Mouse (Mus musculus): ENCODE measurements at regions not wholly inside any gene's neighbourhood (a gene's known extent, or its start where the extent isn't known, plus 50 kb on each side); places are given as distances from the start of the nearest gene placed in this dataset. TPM values are rescaled to one million over a fixed set of nuclear protein-coding genes. Genes with fewer than 3 reads are reported as not detected.

GRCm38 (mm10) chr3:34860877-34861649 lies 210.9 kb downstream of the Sox2 start:
- no peak for DNase-seq (ENCODE audit: low spot score in 2 of 2)

DNA sequence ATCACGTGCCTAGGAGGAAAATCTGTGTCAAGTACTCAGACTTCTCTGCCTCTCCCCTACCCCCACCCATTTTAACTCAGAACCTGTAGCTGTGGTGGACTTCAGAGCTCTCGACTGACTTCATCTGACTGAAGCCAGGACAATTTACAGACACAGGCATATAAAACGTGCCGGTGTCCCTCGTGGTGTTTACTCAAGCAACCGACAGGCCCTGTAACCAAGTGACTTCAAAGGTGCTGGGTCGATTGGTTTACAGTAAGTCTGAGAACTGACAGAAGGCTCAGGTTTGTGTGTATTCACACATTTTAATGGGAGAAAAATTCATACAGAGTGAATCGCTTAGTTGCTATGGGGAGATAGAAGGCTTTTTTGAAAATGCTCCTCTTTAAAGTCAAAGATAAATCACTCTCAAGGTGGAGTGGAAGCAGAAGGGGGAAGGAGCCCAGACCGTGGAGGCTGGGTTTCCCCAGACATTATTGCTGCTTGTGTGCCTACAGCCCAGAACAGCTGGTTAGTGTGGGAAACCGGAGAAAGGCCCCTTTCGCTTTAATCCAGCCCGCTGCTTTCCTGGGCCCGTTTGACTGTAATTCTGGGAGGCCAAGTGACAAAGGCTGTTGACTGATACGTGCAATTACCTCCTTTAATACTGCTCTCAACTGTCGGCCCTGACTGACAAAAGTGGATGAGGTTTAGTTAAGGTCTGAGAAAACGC lies 218.6 kb downstream of the Sox2 start:
- DNase-seq (ENCODE audit: low spot score in 2 of 2): no peak

- DNase-seq (ENCODE audit: low spot score in 2 of 2): no peak
These were observed 219.7 kb downstream of the Sox2 start for GRCm38 (mm10) chr3:34869911-34870310.

- no peak for DNase-seq (ENCODE audit: low spot score in 2 of 2)
These were observed 234.9 kb downstream of the Sox2 start for GRCm38 (mm10) chr3:34885137-34885536.

- DNase-seq (ENCODE audit: low spot score in 2 of 2): no peak
These were observed 243.2 kb downstream of the Sox2 start for GRCm38 (mm10) chr3:34893381-34893780.

- DNase-seq (ENCODE audit: low spot score in 2 of 2): no peak
These were observed 252.9 kb downstream of the Sox2 start for GRCm38 (mm10) chr3:34903106-34903505.

DNA sequence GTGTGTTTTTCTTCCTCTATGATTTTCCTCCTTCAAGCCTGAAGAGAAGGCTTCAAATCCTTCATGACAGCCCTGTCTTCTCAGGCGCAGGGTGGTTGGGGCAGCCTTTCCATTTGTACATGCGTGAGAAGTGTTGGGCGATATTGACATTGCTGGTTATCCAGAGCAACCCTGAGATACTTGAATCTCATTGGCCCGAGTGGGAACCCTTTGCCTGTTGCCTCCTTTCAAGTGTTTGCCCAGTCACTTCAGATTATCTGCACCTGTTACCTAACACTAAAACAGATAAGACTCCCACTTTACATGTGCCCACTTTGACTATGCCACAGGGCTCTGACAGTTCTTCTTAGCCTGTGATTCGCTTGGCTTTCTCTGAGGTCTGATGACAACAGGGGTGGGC lies 258.3 kb downstream of the Sox2 start:
- DNase-seq (ENCODE audit: low spot score in 2 of 2): no peak

DNA sequence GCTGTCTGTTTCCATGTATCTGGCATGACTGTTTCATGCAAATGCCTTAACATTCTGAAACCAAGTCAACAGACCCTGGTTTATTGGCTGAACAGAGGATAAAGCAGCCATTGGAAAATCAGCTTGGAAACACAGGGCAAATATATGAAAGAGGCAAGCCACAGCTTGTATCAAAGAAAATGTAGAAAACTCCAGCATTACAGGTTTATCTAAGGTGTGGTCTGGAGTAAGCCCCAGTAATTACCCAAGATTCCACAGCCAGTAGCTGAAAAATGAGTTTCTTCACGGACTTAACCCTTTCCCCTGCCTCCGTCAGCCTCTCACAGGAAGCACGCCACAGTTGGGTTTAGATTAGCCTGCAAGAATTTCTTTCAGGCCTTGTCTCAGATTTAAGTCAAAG lies 259.1 kb downstream of the Sox2 start:
- DNase-seq (ENCODE audit: low spot score in 2 of 2): no peak

GRCm38 (mm10) chr3:34918326-34918932 lies 268.2 kb downstream of the Sox2 start:
- DNase-seq (ENCODE audit: low spot score in 2 of 2): no peak

DNA sequence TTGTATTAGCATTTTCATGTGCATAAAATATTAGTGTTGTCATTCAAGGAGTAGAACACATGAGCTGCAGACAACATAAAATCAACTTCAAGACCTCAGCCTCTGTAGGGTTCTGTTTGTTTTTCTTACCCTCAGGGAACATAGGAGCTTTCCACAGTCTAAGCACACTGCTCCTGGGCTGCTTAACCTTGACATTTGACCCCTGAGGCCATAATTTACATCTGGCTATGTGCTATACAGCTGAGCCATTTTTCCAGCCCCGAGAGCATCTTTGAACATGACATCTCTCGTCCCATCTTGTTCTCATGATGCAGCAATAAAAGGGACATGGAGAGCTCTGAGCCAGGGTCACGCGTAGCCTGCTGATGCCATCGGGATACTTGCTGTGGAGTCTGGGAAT lies 270.3 kb downstream of the Sox2 start:
- no peak for DNase-seq (ENCODE audit: low spot score in 2 of 2)

GRCm38 (mm10) chr3:34949867-34950266 lies 299.7 kb downstream of the Sox2 start:
- no peak for DNase-seq (ENCODE audit: low spot score in 2 of 2)

DNA sequence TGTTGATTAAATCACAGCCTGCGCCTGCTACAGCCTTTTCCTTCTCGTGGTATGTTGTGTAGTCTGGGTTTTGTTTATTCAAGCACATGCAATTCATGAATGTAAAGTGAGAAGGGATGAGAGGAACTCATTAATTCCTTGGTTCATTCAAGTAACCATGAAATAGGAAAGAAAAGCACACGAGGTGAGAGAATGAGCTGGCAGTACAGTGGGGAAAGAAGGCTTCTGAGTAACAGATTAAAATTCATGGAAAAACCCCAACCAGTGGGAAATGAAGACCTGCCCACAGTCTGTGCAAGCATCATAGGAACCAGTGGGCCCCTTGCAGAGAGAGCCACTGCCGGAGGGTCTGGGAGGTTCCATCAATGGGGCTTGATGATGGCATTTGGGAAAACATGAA lies 306.0 kb downstream of the Sox2 start:
- DNase-seq (ENCODE audit: low spot score in 2 of 2): no peak

DNA sequence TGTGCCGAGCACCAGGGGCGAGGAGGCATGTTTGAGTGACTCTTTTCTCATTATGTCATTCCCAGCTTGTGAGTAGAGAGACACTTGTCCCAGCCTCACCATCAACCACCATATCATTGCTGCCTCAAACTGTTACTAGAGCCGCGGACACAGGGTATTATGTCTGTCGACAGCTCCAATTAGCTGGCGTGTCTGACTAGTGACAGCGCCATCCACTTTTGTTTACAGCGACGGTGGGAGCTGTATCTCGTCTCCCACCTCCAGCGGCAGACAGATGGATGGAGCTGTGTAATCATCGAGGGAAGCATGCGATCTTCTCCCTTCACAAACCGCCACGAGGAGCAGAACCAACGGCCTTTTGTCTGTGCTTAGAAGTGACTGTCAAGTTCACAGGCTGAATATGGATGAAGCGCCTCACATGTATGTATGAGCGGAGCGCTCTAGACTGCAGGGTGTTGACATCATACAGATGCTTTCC lies 308.9 kb downstream of the Sox2 start:
- no peak for DNase-seq (ENCODE audit: low spot score in 2 of 2)

GRCm38 (mm10) chr3:34966442-34966841 lies 316.2 kb downstream of the Sox2 start:
- no peak for DNase-seq (ENCODE audit: low spot score in 2 of 2)

DNA sequence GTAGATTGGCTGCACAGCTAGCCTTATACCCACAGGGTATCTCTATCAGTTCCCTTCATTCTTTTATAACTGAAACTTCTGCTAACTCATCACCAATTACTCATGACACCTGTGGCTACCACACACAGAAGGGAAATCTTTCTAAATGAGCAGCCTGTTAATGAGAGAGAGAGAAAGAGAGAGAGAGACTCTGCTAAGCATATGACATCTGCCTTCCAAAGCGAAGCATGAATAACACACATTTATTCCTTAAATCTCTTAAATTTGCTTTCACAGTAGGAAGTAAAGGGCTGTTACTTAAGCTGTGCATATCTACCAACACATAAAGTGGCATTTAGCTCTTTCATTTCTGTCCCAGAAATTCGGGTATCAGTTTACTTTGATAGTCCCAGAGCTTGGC lies 317.7 kb downstream of the Sox2 start:
- DNase-seq (ENCODE audit: low spot score in 2 of 2): no peak

DNA sequence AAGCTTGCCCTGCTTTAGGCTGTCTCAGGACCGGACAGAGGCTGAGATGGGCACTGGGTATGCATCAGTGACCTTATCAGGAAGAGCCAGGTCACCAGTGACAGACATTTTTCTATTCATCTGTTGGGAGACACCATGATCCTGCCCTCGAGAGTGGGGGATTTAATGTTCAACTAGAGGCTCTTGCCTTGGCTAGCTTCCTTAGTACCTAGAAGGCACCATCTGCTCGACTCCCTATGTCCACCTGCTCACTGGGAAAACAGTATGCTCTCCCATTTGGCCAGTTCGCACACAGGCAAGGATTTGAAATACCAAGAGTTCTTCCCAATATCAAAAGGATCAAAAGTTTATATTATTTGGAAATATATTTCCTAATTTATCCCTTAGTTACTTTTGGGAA lies 321.3 kb downstream of the Sox2 start:
- DNase-seq (ENCODE audit: low spot score in 2 of 2): no peak

GRCm38 (mm10) chr3:34974371-34974770 lies 324.2 kb downstream of the Sox2 start:
- no peak for DNase-seq (ENCODE audit: low spot score in 2 of 2)

Small RNAs in the stretch of these regions (microRNA-seq; reads per million reads assigned to microRNA genes)
- gene Mir6378: not detected

Measured in adrenal gland, postnatal 4 days (tissue).